Mouse (Mus musculus) left cerebral cortex, adult 18-20 months (tissue): ENCODE measurements at regions not wholly inside any gene's neighbourhood (a gene's known extent, or its start where the extent isn't known, plus 50 kb on each side); places are given as distances from the start of the nearest gene placed in this dataset.

Experiments
- DNase-seq, 2 experiments: peaks; one replicate each; pipeline ENCODE4 v3.0.0; 2021 to 2022; ENCODE audit warnings: low spot score in 2 of 2, mixed read lengths in 1 of 2

DNA sequence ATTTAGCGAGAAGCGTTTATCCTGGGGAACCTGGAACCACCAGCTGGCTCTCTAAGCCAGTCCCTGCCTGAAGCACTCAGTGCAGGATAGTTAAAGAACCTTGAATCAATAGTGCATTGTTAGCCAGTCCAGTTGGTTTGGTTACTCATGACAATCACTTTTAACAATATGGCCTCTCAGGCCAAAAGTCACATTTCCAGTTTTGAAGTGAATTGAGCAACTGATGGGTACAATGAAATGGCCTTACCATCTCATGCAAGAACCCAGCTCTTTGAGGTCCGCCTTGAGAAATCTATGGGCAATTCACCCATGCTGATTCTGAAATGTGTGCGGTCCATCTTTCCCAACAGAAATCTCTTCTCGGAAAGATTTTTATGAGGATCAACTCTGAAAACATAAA, 77.0 kb upstream of the Tmc1 start:
- DNase-seq: no peak

DNA sequence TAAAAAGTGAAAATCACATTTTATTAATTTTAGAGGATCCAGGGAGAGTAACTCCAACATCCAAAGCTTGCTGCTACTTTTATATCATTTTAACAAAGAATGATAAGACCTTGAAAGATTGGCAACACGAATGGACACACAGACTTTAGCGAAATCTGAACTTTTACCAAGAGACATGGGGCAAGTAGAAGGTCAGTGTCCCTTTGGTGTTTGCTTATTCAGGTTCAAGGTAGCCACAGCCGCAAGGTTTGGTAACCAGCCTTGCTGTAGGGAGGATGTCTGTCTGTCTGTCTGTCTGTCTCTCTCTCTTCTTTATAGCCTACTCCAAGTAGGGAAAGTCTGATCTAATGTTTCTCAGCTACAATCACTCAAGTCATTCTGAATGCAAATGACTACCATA, 75.0 kb upstream of the Tmc1 start:
- no peak for DNase-seq

DNA sequence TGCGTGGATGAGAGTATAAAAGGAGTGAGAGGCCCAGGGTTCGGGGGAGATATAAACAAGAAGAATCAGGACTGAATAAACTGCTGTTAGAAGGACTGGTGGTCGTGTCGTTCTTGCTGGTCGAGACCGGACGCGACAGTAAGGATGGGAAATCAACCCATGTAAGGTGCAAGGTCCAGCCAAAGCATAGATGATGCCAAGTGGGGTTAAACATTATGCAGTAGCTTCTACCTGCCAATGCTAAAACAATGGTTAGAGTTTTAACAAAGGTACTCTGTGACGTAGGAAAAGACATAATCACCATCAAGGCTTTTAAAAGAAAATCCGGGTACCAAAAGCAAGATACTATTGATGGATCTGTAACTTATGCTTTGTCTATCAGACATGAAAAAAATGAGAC, 58.4 kb upstream of the Tmc1 start:
- no peak for DNase-seq

DNA sequence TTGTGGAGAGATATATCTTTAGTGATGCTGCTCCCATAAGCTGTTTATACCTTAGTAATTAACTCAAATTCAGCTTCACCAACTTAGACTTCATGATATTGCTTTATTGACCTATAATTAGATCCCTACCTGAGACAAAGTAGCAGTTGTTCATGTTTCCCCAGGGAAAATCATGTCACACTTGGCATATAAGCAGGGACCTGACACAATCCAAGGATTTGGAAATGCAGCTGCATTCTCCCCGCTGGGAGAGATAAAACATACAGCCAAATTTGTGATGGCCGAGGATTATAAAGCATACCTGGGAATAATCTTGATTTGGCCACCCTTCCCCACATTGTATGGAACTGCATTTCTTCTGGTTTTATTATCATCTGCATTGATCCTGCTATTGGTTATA, 55.6 kb upstream of the Tmc1 start:
- DNase-seq: no peak

DNA sequence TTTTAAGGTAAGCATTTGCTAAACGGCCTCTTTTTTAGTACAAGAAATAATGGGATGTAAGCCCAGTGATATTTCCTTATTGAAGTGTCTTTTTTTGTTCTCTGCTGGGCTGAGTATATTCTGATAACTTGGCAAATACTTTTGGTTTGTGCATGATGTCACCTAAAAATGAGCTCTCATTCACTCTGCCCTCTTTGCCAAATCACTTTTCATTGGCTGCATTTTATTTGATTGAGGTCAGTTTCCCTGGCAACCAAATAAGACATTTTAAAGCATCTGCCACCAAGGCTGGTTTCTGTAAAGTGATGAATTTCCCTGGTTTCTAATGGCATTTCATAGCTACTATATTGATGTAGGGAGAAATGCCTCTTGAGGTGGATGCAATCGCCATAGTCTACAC, 50.4 kb upstream of the Tmc1 start:
- no peak for DNase-seq
